Mouse (Mus musculus) small intestine, adult 2 months (tissue): ENCODE results near the gene Cmtm6. TPM values are rescaled to one million over a fixed set of nuclear protein-coding genes. Genes with fewer than 3 reads are reported as not detected.
"Not testable (repeated sequence)": the region's sequence is repeated elsewhere in the genome, so short reads cannot be mapped to it uniquely, and the experiment has no call there.

Experiments
- H3K27ac ChIP-seq: fragments of 200-500 bp; 2 replicates; pipeline ENCODE4 v1.5.1; 2012; ENCODE audit warnings: low read depth, low read length, control low read depth, inconsistent platforms; ENCODE audit not compliant: insufficient read depth
- H3K27me3 ChIP-seq: fragments of 200-500 bp; 2 replicates; pipeline ENCODE4 v1.6.1; 2012; ENCODE audit warnings: mild to moderate bottlenecking, moderate library complexity, low read length, inconsistent platforms; ENCODE audit not compliant: control insufficient read depth, insufficient read depth
- H3K36me3 ChIP-seq: fragments of 200-500 bp; 2 replicates; pipeline ENCODE4 v1.6.1; 2012; ENCODE audit warnings: mild to moderate bottlenecking, low read length, control low read depth, inconsistent platforms; ENCODE audit not compliant: control insufficient read depth, insufficient read depth
- H3K4me1 ChIP-seq: fragments of 200-500 bp; 2 replicates; pipeline ENCODE4 v1.6.1; 2012; ENCODE audit warnings: low read length, inconsistent platforms, mixed read lengths; ENCODE audit not compliant: control insufficient read depth, insufficient read depth, insufficient read length
- H3K4me3 ChIP-seq: fragments of 200-500 bp; 2 replicates; pipeline ENCODE4 v1.5.1; 2012; ENCODE audit warnings: low read depth, mild to moderate bottlenecking, control low read depth, inconsistent platforms, low read length, moderate library complexity
- CTCF ChIP-seq: fragments of 200-500 bp; IDR thresholded peaks from 2 replicates; pipeline ENCODE4 v1.5.1; 2012; ENCODE audit warnings: low read depth, mild to moderate bottlenecking, control low read depth, inconsistent platforms, low read length, moderate library complexity, mixed read lengths; ENCODE audit not compliant: insufficient replicate concordance, insufficient read length; ENCODE audit errors: extremely low read depth
- POLR2A ChIP-seq: fragments of 200-500 bp; IDR thresholded peaks from 2 replicates; pipeline ENCODE4 v1.6.1; 2012; ENCODE audit warnings: low read depth, mild to moderate bottlenecking, control low read depth, inconsistent platforms, low read length, moderate library complexity
- WGBS: fragments of 180-500 bp; shearing (Covaris S2); methylation state at CpG from one replicate; pipeline ENCODE4 v1.1.7; 2018; 5-methylcytosine and 5-hydroxymethylcytosine counted together
- polyA plus RNA-seq: library from polyadenylated mRNA; depleted of rRNA; stranded (reverse); fragments of >200 nt; gene quantifications from 2 replicates; pipeline ENCODE4 v1.2.3, GENCODE M21; 2012

The Cmtm6 gene
- polyA plus RNA-seq, 1 experiment, result 46.1 TPM

GRCm38 (mm10) chr9:114691112-114691511 is 39.8 kb upstream of the Cmtm6 start:
- Histone ChIP-seq H3K27ac (no peak overlapping the region), H3K4me3 (no peak overlapping the region), H3K36me3 (peaks cover 15% of the 10 kb centered on the region), H3K4me1 (peaks cover 14% of the 10 kb centered on the region), H3K27me3 (no peaks in the 10 kb centered on the region)
- TF ChIP-seq POLR2A (no peak), CTCF (no peak)

- H3K4me1 ChIP-seq, H3K27me3 ChIP-seq, H3K27ac ChIP-seq, H3K4me3 ChIP-seq: not testable (repeated sequence)
- WGBS, result 95% methylated on average over 8 of the region's 8 CpGs
- peaks cover 19% of the 10 kb centered on the region for H3K36me3 ChIP-seq
Measured at GRCm38 (mm10) chr9:114695662-114696061, 35.3 kb upstream of the Cmtm6 start.

GRCm38 (mm10) chr9:114697072-114697471 is 33.8 kb upstream of the Cmtm6 start:
- Histone ChIP-seq H3K27me3 (no peaks in the 10 kb centered on the region), H3K4me3 (no peak overlapping the region), H3K36me3 (peaks cover 19% of the 10 kb centered on the region), H3K4me1 (peaks cover 5% of the 10 kb centered on the region; the same call in 1 of the 2 replicates), H3K27ac (peak overlapping the region; percentile 64; the same call in 1 of the 2 replicates)
- WGBS, result 83% methylated on average over 4 of the region's 4 CpGs
- TF ChIP-seq POLR2A, result no peak
- no peak for TF ChIP-seq CTCF

- WGBS, result 93% methylated on average over 5 of the region's 5 CpGs
- no peak overlapping the region for H3K27ac ChIP-seq
- H3K36me3 ChIP-seq, result peaks cover 12% of the 10 kb centered on the region
- no peak overlapping the region for H3K4me3 ChIP-seq
- no peak for TF ChIP-seq POLR2A
- TF ChIP-seq CTCF, result no peak
- peaks cover 5% of the 10 kb centered on the region; the same call in 1 of the 2 replicates for H3K4me1 ChIP-seq
- no peaks in the 10 kb centered on the region for H3K27me3 ChIP-seq
Measured at GRCm38 (mm10) chr9:114697926-114698325, 33.0 kb upstream of the Cmtm6 start.

GRCm38 (mm10) chr9:114699262-114699661 is 31.7 kb upstream of the Cmtm6 start:
- TF ChIP-seq POLR2A (no peak), CTCF (no peak)
- H3K4me3 ChIP-seq, result no peak overlapping the region
- no peaks in the 10 kb centered on the region for H3K27me3 ChIP-seq
- no peak overlapping the region for H3K27ac ChIP-seq
- H3K4me1 ChIP-seq, result peaks cover 5% of the 10 kb centered on the region; the same call in 1 of the 2 replicates
- peaks cover 10% of the 10 kb centered on the region for H3K36me3 ChIP-seq
- WGBS, result 73% methylated on average over 6 of the region's 6 CpGs

GRCm38 (mm10) chr9:114699882-114700665 is 30.8 kb upstream of the Cmtm6 start:
- Histone ChIP-seq H3K4me3 (no peak overlapping the region), H3K4me1 (peaks cover 2% of the 10 kb centered on the region; the same call in 1 of the 2 replicates), H3K27ac (no peak overlapping the region), H3K36me3 (peaks cover 6% of the 10 kb centered on the region), H3K27me3 (no peaks in the 10 kb centered on the region)
- WGBS, result 88% methylated on average over 16 of the region's 16 CpGs
- TF ChIP-seq CTCF (no peak), POLR2A (no peak)

GRCm38 (mm10) chr9:114701031-114701430 is 29.9 kb upstream of the Cmtm6 start:
- TF ChIP-seq POLR2A, result no peak
- TF ChIP-seq CTCF, result no peak
- H3K27me3 ChIP-seq, result no peaks in the 10 kb centered on the region
- peaks cover 8% of the 10 kb centered on the region for H3K36me3 ChIP-seq
- H3K27ac ChIP-seq, result peak overlapping the region; percentile 70; the same call in 1 of the 2 replicates
- WGBS, result 23% methylated on average over 2 of the region's 2 CpGs
- H3K4me1 ChIP-seq, result peaks cover 2% of the 10 kb centered on the region; the same call in 1 of the 2 replicates
- H3K4me3 ChIP-seq, result no peak overlapping the region
